Mouse (Mus musculus): ENCODE measurements at regions not wholly inside any gene's neighbourhood (a gene's known extent, or its start where the extent isn't known, plus 50 kb on each side); places are given as distances from the start of the nearest gene placed in this dataset.

DNA sequence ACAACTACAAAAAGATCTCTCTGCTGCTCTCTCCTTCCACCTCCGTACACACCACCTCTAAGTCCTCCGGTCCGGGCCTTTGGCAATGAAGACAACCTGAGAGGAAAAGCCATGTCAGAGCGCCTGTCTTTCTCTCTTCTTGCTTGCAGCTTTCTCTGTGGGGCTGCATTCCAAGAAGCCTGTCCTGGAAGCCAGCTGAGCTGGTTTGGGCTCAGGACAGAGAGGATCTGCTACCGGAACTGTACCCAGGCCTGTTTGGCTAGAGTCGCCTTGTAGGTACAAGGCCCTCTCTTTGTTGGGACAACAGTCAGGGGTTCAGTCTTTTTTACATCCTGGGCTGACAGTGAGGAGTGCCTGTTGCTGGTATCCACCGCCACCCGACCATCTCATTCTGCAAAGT, 321.4 kb downstream of the Med13l start:
- TF ChIP-seq POLR2A (IDR thresholded peaks at IDR 0.05; ENCODE audit: insufficient read length, low read depth) (no peak), MYOG (IDR thresholded peaks at IDR 0.05; ENCODE audit: control insufficient read depth in 1 of 3, insufficient read depth in 1 of 3, insufficient read length in 2 of 3, low read depth in 2 of 3) (no peak), E2F4 (IDR thresholded peaks at IDR 0.05; ENCODE audit: insufficient read depth) (no peak), CEBPB (IDR thresholded peaks at IDR 0.05; ENCODE audit: insufficient read depth, poor library complexity, severe bottlenecking) (no peak), MAX (IDR thresholded peaks at IDR 0.05; ENCODE audit: low read depth) (no peak), REST (IDR thresholded peaks at IDR 0.05; ENCODE audit: insufficient read depth, insufficient read length) (no peak), POLR2AphosphoS2 (IDR thresholded peaks at IDR 0.05; ENCODE audit: insufficient read length, low read depth) (no peak)
